Mouse (Mus musculus): ENCODE results near the gene Dph2.

The Dph2 gene

GRCm38 (mm10) chr4:117912131-117912561, 20.3 kb upstream of the Dph2 start:
- no peak for DNase-seq (ENCODE audit: low spot score)

- no peak for DNase-seq (ENCODE audit: low spot score)
These were observed 17.1 kb upstream of the Dph2 start for GRCm38 (mm10) chr4:117908834-117909453.

GRCm38 (mm10) chr4:117906196-117906595, 14.4 kb upstream of the Dph2 start:
- DNase-seq (ENCODE audit: low spot score), result no peak

- no peak for DNase-seq (ENCODE audit: low spot score)
These were observed 12.9 kb upstream of the Dph2 start for GRCm38 (mm10) chr4:117904761-117905160.

GRCm38 (mm10) chr4:117904094-117904493, 12.3 kb upstream of the Dph2 start:
- no peak for DNase-seq (ENCODE audit: low spot score)

- DNase-seq (ENCODE audit: low spot score), result no peak
These were observed 6.3 kb upstream of the Dph2 start for GRCm38 (mm10) chr4:117898111-117898510.

GRCm38 (mm10) chr4:117896031-117896430, 4.2 kb upstream of the Dph2 start:
- DNase-seq (ENCODE audit: low spot score), result no peak

- DNase-seq (ENCODE audit: low spot score), result no peak
These were observed 3.5 kb upstream of the Dph2 start for GRCm38 (mm10) chr4:117895339-117895738.

GRCm38 (mm10) chr4:117894601-117895000, 2.8 kb upstream of the Dph2 start:
- DNase-seq (ENCODE audit: low spot score), result no peak

GRCm38 (mm10) chr4:117893376-117893775, 1.5 kb upstream of the Dph2 start:
- peak; percentile 81 for DNase-seq (ENCODE audit: low spot score)

- DNase-seq (ENCODE audit: low spot score), result no peak
These were observed 1.1 kb downstream of the Dph2 start for GRCm38 (mm10) chr4:117890750-117891149.

GRCm38 (mm10) chr4:117890031-117890430, 1.8 kb downstream of the Dph2 start:
- DNase-seq (ENCODE audit: low spot score), result no peak

GRCm38 (mm10) chr4:117889471-117889870, 2.4 kb downstream of the Dph2 start:
- no peak for DNase-seq (ENCODE audit: low spot score)

- no peak for DNase-seq (ENCODE audit: low spot score)
These were observed 3.9 kb downstream of the Dph2 start for GRCm38 (mm10) chr4:117887920-117888319.

- DNase-seq (ENCODE audit: low spot score), result peak; percentile 96
These were observed 4.7 kb downstream of the Dph2 start, which contains the start of gene Atp6v0b for GRCm38 (mm10) chr4:117887133-117887532. Gene Atp6v0b (minus strand): TSS chr4:117887333.

- DNase-seq (ENCODE audit: low spot score), result no peak
These were observed 5.2 kb downstream of the Dph2 start for GRCm38 (mm10) chr4:117886644-117887043.

GRCm38 (mm10) chr4:117885994-117886393, 5.8 kb downstream of the Dph2 start:
- no peak for DNase-seq (ENCODE audit: low spot score)

- DNase-seq (ENCODE audit: low spot score), result no peak
These were observed 6.7 kb downstream of the Dph2 start for GRCm38 (mm10) chr4:117885093-117885492.

GRCm38 (mm10) chr4:117884146-117884545, 7.7 kb downstream of the Dph2 start:
- no peak for DNase-seq (ENCODE audit: low spot score)

GRCm38 (mm10) chr4:117882701-117883691, 8.8 kb downstream of the Dph2 start, which contains the start of gene B4galt2:
Gene B4galt2 (minus strand): TSS chr4:117883487.
- DNase-seq (ENCODE audit: low spot score), result peak; percentile 77

GRCm38 (mm10) chr4:117878703-117879102, 13.1 kb downstream of the Dph2 start:
- no peak for DNase-seq (ENCODE audit: low spot score)

- no peak for DNase-seq (ENCODE audit: low spot score)
These were observed 13.5 kb downstream of the Dph2 start for GRCm38 (mm10) chr4:117878301-117878700.

GRCm38 (mm10) chr4:117873615-117874014, 18.2 kb downstream of the Dph2 start:
- no peak for DNase-seq (ENCODE audit: low spot score)
